Mouse (Mus musculus): ENCODE measurements around the gene Tarbp1.

GRCm38 (mm10) chr8:126508221-126508620, 33.4 kb upstream of the Tarbp1 start:
- no peak for TF ChIP-seq ZNF384 (IDR thresholded peaks at IDR 0.05; ENCODE audit: low read depth, low read length)
- no peak for TF ChIP-seq MAFK (IDR thresholded peaks at IDR 0.05; ENCODE audit: insufficient read depth, low read depth, low read length)
- TF ChIP-seq HCFC1 (IDR thresholded peaks at IDR 0.05; ENCODE audit: borderline replicate concordance, insufficient read depth, low read length): no peak
- no peak for TF ChIP-seq CHD2 (IDR thresholded peaks at IDR 0.05; ENCODE audit: low read depth, low read length)
